Mouse (Mus musculus) cerebellum, adult 9-11 months (tissue): ENCODE data around the gene Ankzf1.

ENCODE experiments used
- DNase-seq: peaks from one replicate; pipeline ENCODE4 v3.0.0; 2022

The Ankzf1 gene

GRCm38 (mm10) chr1:75190577-75190976 is 1.4 kb upstream of the Ankzf1 start:
- no peak for DNase-seq

GRCm38 (mm10) chr1:75191258-75191621 is 711 bp upstream of the Ankzf1 start:
- no peak for DNase-seq

- DNase-seq: peak; percentile 59
These were observed 501 bp downstream of the Ankzf1 start for GRCm38 (mm10) chr1:75192452-75192851.

- DNase-seq: no peak
These were observed 9.3 kb downstream of the Ankzf1 start for GRCm38 (mm10) chr1:75201236-75201635.

GRCm38 (mm10) chr1:75208967-75209678 is 17.2 kb downstream of the Ankzf1 start:
- no peak for DNase-seq

GRCm38 (mm10) chr1:75210136-75211087 is 18.5 kb downstream of the Ankzf1 start, which contains the start of the genes Glb1l and Stk16:
Gene Glb1l (minus strand): TSS chr1:75210813.
Gene Stk16 (plus strand): TSS chr1:75210838.
- DNase-seq: peak; percentile 95

GRCm38 (mm10) chr1:75211141-75211708 is 19.3 kb downstream of the Ankzf1 start:
- DNase-seq: no peak

- no peak for DNase-seq
These were observed 20.6 kb downstream of the Ankzf1 start for GRCm38 (mm10) chr1:75212542-75212941.

GRCm38 (mm10) chr1:75213096-75213495 is 21.1 kb downstream of the Ankzf1 start:
- no peak for DNase-seq

GRCm38 (mm10) chr1:75214442-75214841 is 22.5 kb downstream of the Ankzf1 start:
- no peak for DNase-seq

GRCm38 (mm10) chr1:75214886-75215285 is 22.9 kb downstream of the Ankzf1 start:
- DNase-seq: peak; percentile 67

- peak; percentile 52 for DNase-seq
These were observed 23.8 kb downstream of the Ankzf1 start for GRCm38 (mm10) chr1:75215785-75216184.

- DNase-seq: peak; percentile 77
These were observed 25.0 kb downstream of the Ankzf1 start for GRCm38 (mm10) chr1:75216797-75217585.

GRCm38 (mm10) chr1:75217893-75218226 is 25.9 kb downstream of the Ankzf1 start:
- DNase-seq: no peak

GRCm38 (mm10) chr1:75218227-75219001 is 26.5 kb downstream of the Ankzf1 start:
- DNase-seq: peak; percentile 97

GRCm38 (mm10) chr1:75219078-75219477 is 27.1 kb downstream of the Ankzf1 start:
- DNase-seq: peak; percentile 97

- DNase-seq: no peak
These were observed 27.6 kb downstream of the Ankzf1 start, which contains the start of gene Tuba4a for GRCm38 (mm10) chr1:75219531-75219930. Gene Tuba4a (minus strand): TSS chr1:75219865.

GRCm38 (mm10) chr1:75221538-75221937 is 29.6 kb downstream of the Ankzf1 start:
- no peak for DNase-seq

GRCm38 (mm10) chr1:75222926-75223325 is 31.0 kb downstream of the Ankzf1 start:
- DNase-seq: no peak

- no peak for DNase-seq
These were observed 31.6 kb downstream of the Ankzf1 start for GRCm38 (mm10) chr1:75223532-75223931.

- no peak for DNase-seq
These were observed 33.5 kb downstream of the Ankzf1 start for GRCm38 (mm10) chr1:75225473-75225872.

GRCm38 (mm10) chr1:75226138-75226537 is 34.2 kb downstream of the Ankzf1 start:
- DNase-seq: no peak
